Mouse (Mus musculus): ENCODE data around the gene Hdgfl3. TPM values are rescaled to one million over a fixed set of nuclear protein-coding genes. Genes with fewer than 3 reads are reported as not detected.
"Not testable (repeated sequence)": the region's sequence is repeated elsewhere in the genome, so short reads cannot be mapped to it uniquely, and the experiment has no call there.

The Hdgfl3 gene
- total and polyA plus RNA-seq, 2 experiments = 0.13 to 1.6 TPM

DNA sequence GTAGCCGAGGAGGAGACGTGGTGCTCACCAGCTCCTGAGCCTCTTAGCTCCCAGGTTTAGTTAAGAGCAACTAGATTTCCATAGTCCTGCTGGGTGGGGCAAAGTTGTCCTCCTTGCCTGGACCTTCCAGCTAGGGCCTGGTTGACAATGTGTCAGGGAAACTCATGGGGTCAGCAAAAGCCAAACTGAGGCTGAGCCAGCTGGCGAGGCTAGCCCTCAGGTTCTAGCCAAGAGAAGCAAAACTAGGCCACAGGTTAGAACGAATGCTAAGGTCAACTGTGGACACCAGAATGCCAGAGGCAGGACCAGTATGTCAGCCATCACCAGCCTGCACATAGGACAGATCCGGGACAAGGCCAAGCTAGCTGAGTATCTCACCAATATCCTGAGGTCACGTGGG lies 92.8 kb downstream of the Hdgfl3 start:
- no peaks in the 10 kb centered on the region for H3K79me2 ChIP-seq (ENCODE audit: control insufficient read depth, insufficient read depth, low read length)
- DNase-seq (ENCODE audit: extremely low read depth, low read depth, low spot score) = peak; percentile 82
- H3K27me3 ChIP-seq (ENCODE audit: control insufficient read depth, insufficient read depth, low read length) = no peaks in the 10 kb centered on the region
- TF ChIP-seq POLR2A (IDR thresholded peaks at IDR 0.05; ENCODE audit: extremely low read depth, insufficient read depth, low read length) = no peak
- TF ChIP-seq CTCF (IDR thresholded peaks at IDR 0.05; ENCODE audit: low read depth, low read length) = no peak
- H3K4me3 ChIP-seq (ENCODE audit: insufficient read depth, low read depth, low read length) = no peak overlapping the region
- no peaks in the 10 kb centered on the region for H3K36me3 ChIP-seq (ENCODE audit: control insufficient read depth, insufficient read depth, low read length)
- H3K27ac ChIP-seq (replicated peaks; ENCODE audit: insufficient read depth, low read depth, low read length) = no peak overlapping the region
- H3K4me1 ChIP-seq (ENCODE audit: control insufficient read depth, insufficient read depth, low read length) = peaks cover 5% of the 10 kb centered on the region; the same call in 1 of the 2 replicates
- H3K9ac ChIP-seq (ENCODE audit: low read depth, low read length) = no peak overlapping the region
- WGBS = 38% methylated on average over 6 of the region's 6 CpGs

DNA sequence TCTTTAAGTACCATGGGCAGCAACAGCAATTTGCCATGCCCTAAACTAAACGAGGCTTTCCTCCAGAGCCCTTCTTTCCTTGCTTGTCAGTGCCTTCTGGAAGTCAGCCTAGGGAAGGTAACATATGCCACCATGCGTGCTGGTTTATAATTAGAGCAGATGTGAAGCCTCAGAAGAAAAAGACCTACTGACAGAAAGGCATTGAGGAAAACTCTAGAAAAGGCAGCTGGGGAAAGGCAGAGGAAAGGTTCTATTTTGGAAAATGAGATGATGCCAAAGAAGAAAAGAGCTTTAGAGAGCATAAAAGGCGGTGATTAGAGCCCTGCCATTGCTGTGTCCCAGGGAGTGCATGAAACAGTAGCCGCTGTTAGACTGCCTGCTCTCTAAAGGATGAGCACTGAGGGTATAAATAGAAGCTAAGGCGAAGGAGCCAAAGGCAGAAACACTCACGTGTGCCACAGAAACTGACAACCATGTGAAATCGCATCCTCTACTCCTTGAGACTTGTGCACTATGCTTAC lies 93.6 kb downstream of the Hdgfl3 start:
- Histone ChIP-seq H3K79me2 (ENCODE audit: control insufficient read depth, insufficient read depth, low read length) (no peaks in the 10 kb centered on the region), H3K4me1 (ENCODE audit: control insufficient read depth, insufficient read depth, low read length) (peaks cover 5% of the 10 kb centered on the region; the same call in 1 of the 2 replicates), H3K4me3 (ENCODE audit: insufficient read depth, low read depth, low read length) (no peak overlapping the region), H3K27me3 (ENCODE audit: control insufficient read depth, insufficient read depth, low read length) (no peaks in the 10 kb centered on the region), H3K9ac (ENCODE audit: low read depth, low read length) (no peak overlapping the region), H3K27ac (replicated peaks; ENCODE audit: insufficient read depth, low read depth, low read length) (no peak overlapping the region), H3K36me3 (ENCODE audit: control insufficient read depth, insufficient read depth, low read length) (no peaks in the 10 kb centered on the region)
- no peak for TF ChIP-seq POLR2A (IDR thresholded peaks at IDR 0.05; ENCODE audit: extremely low read depth, insufficient read depth, low read length)
- no peak for TF ChIP-seq CTCF (IDR thresholded peaks at IDR 0.05; ENCODE audit: low read depth, low read length)
- DNase-seq (ENCODE audit: extremely low read depth, low read depth, low spot score) = no peak
- WGBS = 81% methylated on average over 7 of the region's 7 CpGs

DNA sequence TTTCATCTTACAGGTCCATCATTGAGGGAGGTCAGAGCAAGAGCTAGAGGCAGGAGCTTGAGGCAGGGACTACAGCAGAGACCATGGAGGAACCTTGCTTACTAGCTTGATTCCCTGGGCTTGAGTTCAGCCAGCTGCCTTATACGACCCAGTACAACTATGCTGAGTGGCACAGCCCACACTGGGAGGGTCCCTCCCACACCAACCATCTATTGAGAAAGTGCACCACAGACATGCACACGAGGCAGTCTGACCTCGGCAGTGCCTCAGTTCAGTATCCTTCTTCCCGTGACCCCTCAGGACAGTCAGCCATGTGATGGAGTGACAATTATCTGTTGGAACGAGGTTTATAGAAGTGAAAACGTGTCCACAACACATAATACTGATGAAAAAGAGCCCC lies 94.5 kb downstream of the Hdgfl3 start:
- DNase-seq (ENCODE audit: extremely low read depth, low read depth, low spot score) = no peak
- Histone ChIP-seq H3K79me2 (ENCODE audit: control insufficient read depth, insufficient read depth, low read length) (no peaks in the 10 kb centered on the region), H3K4me1 (ENCODE audit: control insufficient read depth, insufficient read depth, low read length) (peaks cover 5% of the 10 kb centered on the region; the same call in 1 of the 2 replicates), H3K36me3 (ENCODE audit: control insufficient read depth, insufficient read depth, low read length) (no peaks in the 10 kb centered on the region), H3K27ac (replicated peaks; ENCODE audit: insufficient read depth, low read depth, low read length) (no peak overlapping the region), H3K27me3 (ENCODE audit: control insufficient read depth, insufficient read depth, low read length) (no peaks in the 10 kb centered on the region), H3K4me3 (ENCODE audit: insufficient read depth, low read depth, low read length) (no peak overlapping the region), H3K9ac (ENCODE audit: low read depth, low read length) (no peak overlapping the region)
- TF ChIP-seq POLR2A (IDR thresholded peaks at IDR 0.05; ENCODE audit: extremely low read depth, insufficient read depth, low read length) = no peak
- no peak for TF ChIP-seq CTCF (IDR thresholded peaks at IDR 0.05; ENCODE audit: low read depth, low read length)
- 70% methylated on average over 6 of the region's 6 CpGs for WGBS

DNA sequence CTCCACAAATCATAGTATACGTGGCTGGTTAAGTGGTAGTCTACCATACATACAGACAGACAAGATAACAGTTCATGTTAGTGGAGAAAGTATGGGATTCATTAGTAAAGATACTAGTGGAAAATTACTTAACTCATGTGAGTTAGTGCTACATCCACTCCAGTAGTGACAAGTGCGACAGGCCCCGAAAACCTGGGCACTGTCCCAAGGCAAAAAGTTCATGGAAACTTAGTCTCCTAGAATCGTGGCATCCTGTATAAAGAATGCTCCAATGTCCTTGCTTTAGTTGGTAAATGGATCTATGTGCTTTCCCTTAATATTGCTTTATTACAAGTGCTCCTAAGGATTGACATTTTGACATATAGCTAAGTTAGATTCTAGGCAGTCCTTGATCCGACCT lies 96.5 kb downstream of the Hdgfl3 start:
- H3K9ac ChIP-seq (ENCODE audit: low read depth, low read length); H3K4me1 ChIP-seq (ENCODE audit: control insufficient read depth, insufficient read depth, low read length); DNase-seq (ENCODE audit: extremely low read depth, low read depth, low spot score); H3K79me2 ChIP-seq (ENCODE audit: control insufficient read depth, insufficient read depth, low read length); H3K27ac ChIP-seq (replicated peaks; ENCODE audit: insufficient read depth, low read depth, low read length); H3K27me3 ChIP-seq (ENCODE audit: control insufficient read depth, insufficient read depth, low read length); H3K36me3 ChIP-seq (ENCODE audit: control insufficient read depth, insufficient read depth, low read length); H3K4me3 ChIP-seq (ENCODE audit: insufficient read depth, low read depth, low read length): not testable (repeated sequence)
- 84% methylated on average over 5 of the region's 5 CpGs for WGBS

DNA sequence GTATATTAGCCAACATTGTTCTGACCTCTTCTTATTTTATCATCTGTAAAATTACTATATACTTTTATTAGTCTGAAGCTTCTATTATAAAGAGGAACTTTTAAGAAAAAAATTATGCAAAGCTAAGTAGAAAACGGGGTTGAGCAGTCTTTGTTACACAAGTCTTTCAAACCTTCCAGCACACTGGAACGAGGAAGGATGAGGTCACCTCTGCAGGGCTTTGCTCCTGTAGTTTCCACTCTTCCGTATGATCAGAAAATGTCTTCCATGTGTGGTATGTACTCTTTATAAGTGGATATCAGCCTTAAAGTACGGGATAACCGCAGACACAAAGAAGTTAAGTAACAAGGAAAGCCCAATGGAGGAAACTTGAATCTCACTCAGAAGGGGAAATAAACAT lies 98.8 kb downstream of the Hdgfl3 start:
- Histone ChIP-seq H3K79me2 (ENCODE audit: control insufficient read depth, insufficient read depth, low read length) (no peaks in the 10 kb centered on the region), H3K4me1 (ENCODE audit: control insufficient read depth, insufficient read depth, low read length) (no peaks in the 10 kb centered on the region), H3K27me3 (ENCODE audit: control insufficient read depth, insufficient read depth, low read length) (no peaks in the 10 kb centered on the region), H3K27ac (replicated peaks; ENCODE audit: insufficient read depth, low read depth, low read length) (no peak overlapping the region), H3K4me3 (ENCODE audit: insufficient read depth, low read depth, low read length) (no peak overlapping the region), H3K36me3 (ENCODE audit: control insufficient read depth, insufficient read depth, low read length) (no peaks in the 10 kb centered on the region), H3K9ac (ENCODE audit: low read depth, low read length) (no peak overlapping the region)
- TF ChIP-seq CTCF (IDR thresholded peaks at IDR 0.05; ENCODE audit: low read depth, low read length) (no peak), POLR2A (IDR thresholded peaks at IDR 0.05; ENCODE audit: extremely low read depth, insufficient read depth, low read length) (no peak)
- no peak for DNase-seq (ENCODE audit: extremely low read depth, low read depth, low spot score)
- WGBS = 90% methylated on average over 5 of the region's 5 CpGs

DNA sequence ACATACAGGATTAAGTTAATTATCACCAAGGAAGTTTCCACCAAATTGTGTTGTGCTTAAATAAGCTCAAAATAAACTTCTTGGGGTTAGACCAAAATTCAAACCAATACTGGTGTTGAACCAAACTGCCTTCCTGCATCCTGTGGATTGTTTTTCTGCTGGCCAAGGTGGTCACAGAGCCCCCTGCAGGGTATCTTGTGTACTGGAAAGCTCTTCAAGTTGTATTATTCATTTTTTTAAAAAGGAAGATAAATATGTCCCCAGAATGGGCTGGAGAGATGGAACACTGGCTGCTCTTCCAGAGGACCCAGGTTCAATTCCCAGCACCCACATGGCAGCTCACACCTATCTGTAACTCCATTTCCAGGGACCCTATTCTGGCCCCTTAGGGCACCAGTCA lies 99.4 kb downstream of the Hdgfl3 start:
- TF ChIP-seq CTCF (IDR thresholded peaks at IDR 0.05; ENCODE audit: low read depth, low read length) (no peak), POLR2A (IDR thresholded peaks at IDR 0.05; ENCODE audit: extremely low read depth, insufficient read depth, low read length) (no peak)
- H3K9ac ChIP-seq (ENCODE audit: low read depth, low read length) = no peak overlapping the region
- H3K27ac ChIP-seq (replicated peaks; ENCODE audit: insufficient read depth, low read depth, low read length) = no peak overlapping the region
- H3K4me3 ChIP-seq (ENCODE audit: insufficient read depth, low read depth, low read length) = no peak overlapping the region
- H3K79me2 ChIP-seq (ENCODE audit: control insufficient read depth, insufficient read depth, low read length) = no peaks in the 10 kb centered on the region
- no peaks in the 10 kb centered on the region for H3K27me3 ChIP-seq (ENCODE audit: control insufficient read depth, insufficient read depth, low read length)
- no peak for DNase-seq (ENCODE audit: extremely low read depth, low read depth, low spot score)
- H3K36me3 ChIP-seq (ENCODE audit: control insufficient read depth, insufficient read depth, low read length) = no peaks in the 10 kb centered on the region
- peaks cover 2% of the 10 kb centered on the region; the same call in 1 of the 2 replicates for H3K4me1 ChIP-seq (ENCODE audit: control insufficient read depth, insufficient read depth, low read length)

Other genes starting within 250 kb of the Hdgfl3 start
- gene Homer2, start 226.9 kb downstream of the Hdgfl3 start, total RNA-seq (2014; rRNA removed) = 30.9 and 32.2 TPM in 2 replicates
- gene Homer2, start 226.9 kb downstream of the Hdgfl3 start, polyA plus RNA-seq (2012; rRNA removed) = 18.4 and 24.6 TPM in 2 replicates
- gene Ramac, start 171.5 kb downstream of the Hdgfl3 start, total RNA-seq (2014; rRNA removed) = 39.8 and 50.9 TPM in 2 replicates
- 9.1 and 10.3 TPM in 2 replicates for gene Ramac, start 171.5 kb downstream of the Hdgfl3 start, polyA plus RNA-seq (2012; rRNA removed)
- 27.8 and 36.3 TPM in 2 replicates for gene 3110040N11Rik, start 145.0 kb downstream of the Hdgfl3 start, total RNA-seq (2014; rRNA removed)
- 23.0 and 26.4 TPM in 2 replicates for gene 3110040N11Rik, start 145.0 kb downstream of the Hdgfl3 start, polyA plus RNA-seq (2012; rRNA removed)
- 29.9 and 31.7 TPM in 2 replicates for gene Btbd1, start 105.0 kb downstream of the Hdgfl3 start, total RNA-seq (2014; rRNA removed)
- 12.5 and 13.3 TPM in 2 replicates for gene Btbd1, start 105.0 kb downstream of the Hdgfl3 start, polyA plus RNA-seq (2012; rRNA removed)
- gene Gm10160, start 78.7 kb downstream of the Hdgfl3 start, total RNA-seq (2014; rRNA removed) = not detected in 2 replicates
- not detected in 2 replicates for gene Gm10160, start 78.7 kb downstream of the Hdgfl3 start, polyA plus RNA-seq (2012; rRNA removed)
- 4.7 and 6.2 TPM in 2 replicates for gene Tm6sf1, start 75.5 kb downstream of the Hdgfl3 start, total RNA-seq (2014; rRNA removed)
- 3.3 and 4.9 TPM in 2 replicates for gene Tm6sf1, start 75.5 kb downstream of the Hdgfl3 start, polyA plus RNA-seq (2012; rRNA removed)
- gene Bnc1, start 57.8 kb upstream of the Hdgfl3 start, total RNA-seq (2014; rRNA removed) = 0.07 and 0.09 TPM in 2 replicates
- gene Bnc1, start 57.8 kb upstream of the Hdgfl3 start, polyA plus RNA-seq (2012; rRNA removed) = 0.04 and 0.05 TPM in 2 replicates
- 0.07 TPM in 1 of 2 replicates, not detected in the other for gene Sh3gl3, start 239.4 kb upstream of the Hdgfl3 start, total RNA-seq (2014; rRNA removed)
- not detected in 2 replicates for gene Sh3gl3, start 239.4 kb upstream of the Hdgfl3 start, polyA plus RNA-seq (2012; rRNA removed)

All from liver, adult 2 months (tissue).